Mouse (Mus musculus) stomach, postnatal 0 days (tissue): Measurements from ENCODE around the gene Rnf207.

Source experiments
- CTCF ChIP-seq: IDR thresholded peaks from 2 replicates; pipeline ENCODE4 v1.5.1; 2016; ENCODE audit warnings: antibody characterized with exemption, low read depth, mild to moderate bottlenecking, moderate library complexity
- EP300 ChIP-seq: optimal IDR thresholded peaks from 2 replicates; pipeline ENCODE3; 2016; ENCODE audit warnings: antibody characterized with exemption

GRCm38 (mm10) chr4:152286887-152287286 is 31.9 kb downstream of the Rnf207 start:
- TF ChIP-seq CTCF (no peak), EP300 (no peak)
